ENCODE assay signal across 8 mouse cellular contexts in the genomic region with DNA sequence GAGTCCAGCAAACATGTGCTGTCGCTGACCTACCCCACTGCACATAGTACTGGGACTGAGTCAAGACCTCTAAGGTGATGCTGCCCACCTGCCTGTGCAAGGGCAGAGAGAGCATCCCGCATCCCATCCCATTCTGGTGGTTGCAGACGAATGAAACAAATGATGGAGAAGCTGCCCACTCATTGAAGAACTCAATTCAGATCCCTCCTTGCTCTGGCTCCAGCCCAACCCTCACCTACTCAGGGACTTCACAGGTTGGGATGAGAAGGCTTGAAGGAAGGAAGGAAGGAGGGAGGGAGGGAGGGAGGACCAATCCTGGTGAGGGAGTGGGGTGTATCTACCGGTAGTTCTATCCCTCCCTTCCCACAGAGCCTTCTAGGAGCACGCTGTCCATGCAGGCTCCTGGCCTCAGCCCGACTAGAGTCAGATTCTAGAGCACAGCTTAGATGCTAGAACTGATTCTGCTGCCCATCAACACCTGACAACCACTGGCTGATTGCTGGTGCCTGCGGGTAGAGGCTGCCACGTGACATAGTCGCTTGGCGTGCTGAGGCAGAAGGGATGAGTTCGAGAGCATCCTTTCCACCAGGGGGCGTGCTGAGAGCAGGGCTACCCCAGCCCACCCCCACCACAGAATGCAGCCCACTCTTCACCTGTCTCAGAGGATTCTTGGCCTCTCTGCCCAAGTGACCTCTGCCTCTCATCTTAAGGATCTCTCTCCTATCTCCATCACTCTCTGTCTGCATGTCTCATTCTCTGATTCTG. TPM values are rescaled to one million over a fixed set of nuclear protein-coding genes. Genes with fewer than 3 reads are reported as not detected.
DNase-seq lines count a peak whose midpoint lies in the region; ATAC-seq and TF ChIP-seq lines count a peak whose summit lies in the region.

No protein-coding gene starts in this region.

- no peak overlapping the region for H3K4me3 ChIP-seq in heart, adult 2 months
- no peak overlapping the region for H3K4me3 ChIP-seq in heart, embryonic 12.5 days
- no peak overlapping the region for H3K4me3 ChIP-seq in forebrain, postnatal 0 days (ENCODE audit: low read depth, low read length)

- TF ChIP-seq EP300 in heart, adult 2 months (IDR thresholded peaks at IDR 0.05; ENCODE audit: insufficient read depth, low read depth, low read length), result no peak

- 0 out of 2 replicates have a peak, but pooled peaks cover 4% of the 10 kb centered on the region for H3K9me3 ChIP-seq in heart, embryonic 12.5 days (replicated peaks)
- no peaks in the 10 kb centered on the region for H3K9me3 ChIP-seq in forebrain, postnatal 0 days (ENCODE audit: low read length)

- intact Hi-C loops in heart, adult 2 months (cut with DNase I), result loop anchor here (5.0 kb wide), 2 partner anchors 55 to 90 kb away; no protein-coding TSS in a partner anchor

- DNase-seq in heart, adult 2 months, result no peak
- peak; percentile 37 for DNase-seq in right cerebral cortex, postnatal 14 days
- no peak for DNase-seq in right cerebral cortex, adult 18-20 months
- no peak for DNase-seq in forebrain, postnatal 0 days
- peak; percentile 17 to 18 for DNase-seq in thymus, postnatal 36 days
- DNase-seq in kidney, adult 11 months, result no peak
- no peak for DNase-seq in yolk sac, embryonic 10.5 days (ENCODE audit: low spot score)

- no peak for TF ChIP-seq POLR2A in heart, adult 2 months (IDR thresholded peaks at IDR 0.05; ENCODE audit: insufficient read depth, low read depth, low read length)

- no peaks in the 10 kb centered on the region for H3K36me3 ChIP-seq in heart, adult 2 months (ENCODE audit: control insufficient read depth, insufficient read depth, low read length)
- no peaks in the 10 kb centered on the region for H3K36me3 ChIP-seq in heart, embryonic 12.5 days
- H3K36me3 ChIP-seq in forebrain, postnatal 0 days (ENCODE audit: insufficient read depth), result no peaks in the 10 kb centered on the region

- peak; percentile 62 for TF ChIP-seq CTCF in heart, adult 2 months (IDR thresholded peaks at IDR 0.05)
- peak; percentile 41; the same call in 1 of the 2 replicates for TF ChIP-seq CTCF in forebrain, postnatal 0 days (IDR thresholded peaks at IDR 0.05; ENCODE audit: low read depth)

- H3K27me3 ChIP-seq in heart, adult 2 months (ENCODE audit: control insufficient read depth, insufficient read depth, low read length), result no peaks in the 10 kb centered on the region
- H3K27me3 ChIP-seq in heart, embryonic 12.5 days (replicated peaks), result peaks cover 35% of the 10 kb centered on the region
- H3K27me3 ChIP-seq in forebrain, postnatal 0 days (ENCODE audit: insufficient read depth, low read length), result no peaks in the 10 kb centered on the region

- no peaks in the 10 kb centered on the region for H3K79me2 ChIP-seq in heart, adult 2 months (replicated peaks; ENCODE audit: control insufficient read depth, insufficient read depth, low read length)

- peaks cover 6% of the 10 kb centered on the region for H3K4me1 ChIP-seq in heart, adult 2 months (ENCODE audit: control insufficient read depth, insufficient read depth, low read length)
- H3K4me1 ChIP-seq in heart, embryonic 12.5 days (replicated peaks), result peaks cover 16% of the 10 kb centered on the region
- H3K4me1 ChIP-seq in forebrain, postnatal 0 days (ENCODE audit: insufficient read depth), result no peaks in the 10 kb centered on the region

- H3K4me2 ChIP-seq in heart, embryonic 12.5 days, result no peak overlapping the region
- no peak overlapping the region for H3K4me2 ChIP-seq in forebrain, postnatal 0 days (ENCODE audit: low read depth)

- 40% methylated on average over 12 of the region's 12 CpGs for WGBS in heart, adult 2 months
- WGBS in heart, embryonic 12.5 days, result 29% methylated on average over 12 of the region's 12 CpGs
- WGBS in forebrain, postnatal 0 days, result 47% methylated on average over 12 of the region's 12 CpGs

- no peak for ATAC-seq in heart, embryonic 12.5 days (ENCODE audit: insufficient number of reproducible peaks, low FRiP score)
- ATAC-seq in forebrain, postnatal 0 days, result no peak

- H3K9ac ChIP-seq in heart, adult 2 months (ENCODE audit: low read depth, low read length), result no peak overlapping the region
- H3K9ac ChIP-seq in heart, embryonic 12.5 days, result no peak overlapping the region
- no peak overlapping the region for H3K9ac ChIP-seq in forebrain, postnatal 0 days

- no peak overlapping the region; the same call in 1 of the 2 replicates for H3K27ac ChIP-seq in heart, adult 2 months
- no peak overlapping the region for H3K27ac ChIP-seq in heart, embryonic 12.5 days (ENCODE audit: poor library complexity, severe bottlenecking)
- no peak overlapping the region for H3K27ac ChIP-seq in forebrain, postnatal 0 days (ENCODE audit: low read depth, low read length)

RNA-seq across cellular contexts. Expression of a gene that starts 13.3 kb away (rescaled TPM):
- 10 to 100 TPM; 11.4 to 12.1 TPM for total RNA-seq in heart, adult 2 months (2021)
- 8.2 and 15.7 TPM in 2 replicates for polyA plus RNA-seq in heart, adult 2 months (2012; rRNA removed)
- polyA plus RNA-seq in heart, embryonic 12.5 days (2016; fragmentation: Nextera tagmentation; extraction: Ambion mirVana), result 0.94 and 2.1 TPM in 2 replicates
- total RNA-seq in forebrain, postnatal 0 days (2014; rRNA removed), result 1.9 and 2.0 TPM in 2 replicates
- 0.30 and 0.59 TPM in 2 replicates for polyA plus RNA-seq in forebrain, postnatal 0 days (2015; fragmentation: Nextera tagmentation; extraction: Ambion mirVana)

Comparison
In these comparisons a context has a peak if more than half of its experiments do, and no peak if none do; other contexts are left out.
1. DNase-seq: peak in right cerebral cortex, postnatal 14 days (single experiment) and thymus, postnatal 36 days (2 of 2); none in heart, adult 2 months (0 of 2), right cerebral cortex, adult 18-20 months (single experiment), forebrain, postnatal 0 days (single experiment), kidney, adult 11 months (single experiment) and yolk sac, embryonic 10.5 days (single experiment).